Mouse (Mus musculus): ENCODE results near the gene Ccs. TPM values are rescaled to one million over a fixed set of nuclear protein-coding genes. Genes with fewer than 3 reads are reported as not detected.

Ccs gene
- polyA plus RNA-seq, 2 experiments: 63.2 to 65.9 TPM

GRCm38 (mm10) chr19:4811063-4811908 is 27.8 kb downstream of the Ccs start, which contains the start of the genes Gm21992 and Rbm14:
TSS of gene Gm21992 (minus strand) at chr19:4811612.
TSS of gene Rbm14 (minus strand) at chr19:4811634.
- Histone ChIP-seq H3K4me1 (ENCODE audit: control insufficient read depth, insufficient read depth, low read length) (peaks cover 21% of the 10 kb centered on the region), H3K27ac (replicated peaks; ENCODE audit: low read depth, low read length) (peak within 1 kb of the TSS; percentile 95), H3K9me3 (ENCODE audit: control insufficient read depth, low read length) (no peaks in the 10 kb centered on the region), H3K4me3 (replicated peaks; ENCODE audit: low read length) (peak within 1 kb of the TSS; percentile 91), H3K9ac (ENCODE audit: low read depth, low read length, severe bottlenecking) (peak within 1 kb of the TSS; percentile 88), H3K4me2 (replicated peaks; ENCODE audit: low read depth, low read length, severe bottlenecking) (peak within 1 kb of the TSS; percentile 93), H3K27me3 (ENCODE audit: control insufficient read depth, insufficient read depth, low read length) (no peaks in the 10 kb centered on the region), H3K36me3 (ENCODE audit: control insufficient read depth, insufficient read depth, low read length) (no peaks in the 10 kb centered on the region)
- WGBS: under 1% methylated on average over 83 of the region's 83 CpGs
- peak; percentile 98 for ATAC-seq (ENCODE audit: low FRiP score, low read depth)
- TF ChIP-seq POLR2A (IDR thresholded peaks at IDR 0.05; ENCODE audit: borderline replicate concordance, extremely low read depth, insufficient read depth, insufficient read length): peak; percentile 95; the same call in 1 of the 2 replicates
- peak; percentile 99 for DNase-seq (ENCODE audit: low spot score)

- ATAC-seq (ENCODE audit: low FRiP score, low read depth) (no peak), DNase-seq (ENCODE audit: low spot score) (no peak)
- H3K4me3 ChIP-seq (replicated peaks; ENCODE audit: low read length): peak overlapping the region; percentile 91
- peak overlapping the region; percentile 88 for H3K9ac ChIP-seq (ENCODE audit: low read depth, low read length, severe bottlenecking)
- H3K4me2 ChIP-seq (replicated peaks; ENCODE audit: low read depth, low read length, severe bottlenecking): peak overlapping the region; percentile 93
- no peak for TF ChIP-seq POLR2A (IDR thresholded peaks at IDR 0.05; ENCODE audit: borderline replicate concordance, extremely low read depth, insufficient read depth, insufficient read length)
- no peaks in the 10 kb centered on the region; the same call in 1 of the 2 replicates for H3K36me3 ChIP-seq (ENCODE audit: control insufficient read depth, insufficient read depth, low read length)
- peaks cover 21% of the 10 kb centered on the region for H3K4me1 ChIP-seq (ENCODE audit: control insufficient read depth, insufficient read depth, low read length)
- H3K27me3 ChIP-seq (ENCODE audit: control insufficient read depth, insufficient read depth, low read length): no peaks in the 10 kb centered on the region
- no peaks in the 10 kb centered on the region for H3K9me3 ChIP-seq (ENCODE audit: control insufficient read depth, low read length)
- H3K27ac ChIP-seq (replicated peaks; ENCODE audit: low read depth, low read length): peak overlapping the region; percentile 95
- WGBS: 0% methylated on average over 16 of the region's 17 CpGs
Observed at GRCm38 (mm10) chr19:4810746-4811062, 28.4 kb downstream of the Ccs start.

- Histone ChIP-seq H3K27ac (replicated peaks; ENCODE audit: low read depth, low read length) (peak overlapping the region; percentile 95; the same call in 1 of the 2 replicates), H3K4me3 (replicated peaks; ENCODE audit: low read length) (peak overlapping the region; percentile 91), H3K36me3 (ENCODE audit: control insufficient read depth, insufficient read depth, low read length) (no peaks in the 10 kb centered on the region; the same call in 1 of the 2 replicates), H3K27me3 (ENCODE audit: control insufficient read depth, insufficient read depth, low read length) (no peaks in the 10 kb centered on the region), H3K4me1 (ENCODE audit: control insufficient read depth, insufficient read depth, low read length) (peaks cover 21% of the 10 kb centered on the region), H3K9me3 (ENCODE audit: control insufficient read depth, low read length) (no peaks in the 10 kb centered on the region), H3K9ac (ENCODE audit: low read depth, low read length, severe bottlenecking) (peak overlapping the region; percentile 88), H3K4me2 (replicated peaks; ENCODE audit: low read depth, low read length, severe bottlenecking) (peak overlapping the region; percentile 93)
- DNase-seq (ENCODE audit: low spot score) (no peak), ATAC-seq (ENCODE audit: low FRiP score, low read depth) (no peak)
- no peak for TF ChIP-seq POLR2A (IDR thresholded peaks at IDR 0.05; ENCODE audit: borderline replicate concordance, extremely low read depth, insufficient read depth, insufficient read length)
- WGBS: under 1% methylated on average over 14 of the region's 14 CpGs
Observed at GRCm38 (mm10) chr19:4810309-4810708, 28.8 kb downstream of the Ccs start.

GRCm38 (mm10) chr19:4803283-4803682 is 35.8 kb downstream of the Ccs start:
- Histone ChIP-seq H3K4me1 (ENCODE audit: control insufficient read depth, insufficient read depth, low read length) (0 out of 2 replicates have a peak, but pooled peaks cover 4% of the 10 kb centered on the region), H3K4me3 (replicated peaks; ENCODE audit: low read length) (no peak overlapping the region), H3K36me3 (ENCODE audit: control insufficient read depth, insufficient read depth, low read length) (peaks cover 57% of the 10 kb centered on the region), H3K9ac (ENCODE audit: low read depth, low read length, severe bottlenecking) (no peak overlapping the region), H3K9me3 (ENCODE audit: control insufficient read depth, low read length) (no peaks in the 10 kb centered on the region), H3K27ac (replicated peaks; ENCODE audit: low read depth, low read length) (no peak overlapping the region), H3K27me3 (ENCODE audit: control insufficient read depth, insufficient read depth, low read length) (no peaks in the 10 kb centered on the region), H3K4me2 (replicated peaks; ENCODE audit: low read depth, low read length, severe bottlenecking) (no peak overlapping the region)
- DNase-seq (ENCODE audit: low spot score) (no peak), ATAC-seq (ENCODE audit: low FRiP score, low read depth) (no peak)
- 92% methylated on average over 10 of the region's 10 CpGs for WGBS
- no peak for TF ChIP-seq POLR2A (IDR thresholded peaks at IDR 0.05; ENCODE audit: borderline replicate concordance, extremely low read depth, insufficient read depth, insufficient read length)

GRCm38 (mm10) chr19:4802691-4803091 is 36.4 kb downstream of the Ccs start:
- H3K27me3 ChIP-seq (ENCODE audit: control insufficient read depth, insufficient read depth, low read length): no peaks in the 10 kb centered on the region
- H3K9ac ChIP-seq (ENCODE audit: low read depth, low read length, severe bottlenecking): no peak overlapping the region
- H3K4me2 ChIP-seq (replicated peaks; ENCODE audit: low read depth, low read length, severe bottlenecking): no peak overlapping the region
- no peak overlapping the region for H3K4me3 ChIP-seq (replicated peaks; ENCODE audit: low read length)
- H3K36me3 ChIP-seq (ENCODE audit: control insufficient read depth, insufficient read depth, low read length): peaks cover 63% of the 10 kb centered on the region
- ATAC-seq (ENCODE audit: low FRiP score, low read depth) (peak; percentile 34; the same call in 1 of the 2 replicates), DNase-seq (ENCODE audit: low spot score) (no peak)
- H3K4me1 ChIP-seq (ENCODE audit: control insufficient read depth, insufficient read depth, low read length): no peaks in the 10 kb centered on the region
- no peak for TF ChIP-seq POLR2A (IDR thresholded peaks at IDR 0.05; ENCODE audit: borderline replicate concordance, extremely low read depth, insufficient read depth, insufficient read length)
- WGBS: 97% methylated on average over 4 of the region's 7 CpGs
- no peaks in the 10 kb centered on the region for H3K9me3 ChIP-seq (ENCODE audit: control insufficient read depth, low read length)
- no peak overlapping the region for H3K27ac ChIP-seq (replicated peaks; ENCODE audit: low read depth, low read length)

Data from limb, embryonic 14.5 days (tissue).